In genomic region chr9:63650905-63651304, GRCm38 (mm10) we compare ENCODE assay signal across 10 mouse cellular contexts. TPM values are rescaled to one million over a fixed set of nuclear protein-coding genes. Genes with fewer than 3 reads are reported as not detected.
DNase-seq lines count a peak whose midpoint lies in the region; ATAC-seq and TF ChIP-seq lines count a peak whose summit lies in the region.
"Had no signal": no experiment of that assay in that cellular context is flagged by ENCODE, and none has a peak within 500 bp of the region (broad histone marks: within the 10 kb centered on the region; RNA-seq: fewer than 3 reads in every experiment).

No protein-coding gene starts in this region.

- ATAC-seq in midbrain, embryonic 13.5 days = 0 out of 2 replicates have a peak, but pooled peaks have one; percentile 51
- ATAC-seq in midbrain, postnatal 0 days (ENCODE audit: low FRiP score) = no peak
- no peak; the same call in 1 of the 2 replicates for ATAC-seq in neural tube, embryonic 14.5 days (ENCODE audit: low read depth)

- H3K36me3 ChIP-seq in midbrain, embryonic 13.5 days = peaks cover 21% of the 10 kb centered on the region
- no peaks in the 10 kb centered on the region for H3K36me3 ChIP-seq in midbrain, postnatal 0 days (ENCODE audit: insufficient read depth, low read length)
- H3K36me3 ChIP-seq in neural tube, embryonic 14.5 days (ENCODE audit: control insufficient read depth, insufficient read depth, low read length) = peaks cover 8% of the 10 kb centered on the region; the same call in 1 of the 2 replicates

- no peak for TF ChIP-seq CTCF in midbrain, postnatal 0 days (IDR thresholded peaks at IDR 0.05)

- no peak overlapping the region for H3K4me2 ChIP-seq in midbrain, embryonic 13.5 days (replicated peaks)
- no peak overlapping the region for H3K4me2 ChIP-seq in midbrain, postnatal 0 days (ENCODE audit: low read depth, low read length, poor library complexity, severe bottlenecking)
- no peak overlapping the region for H3K4me2 ChIP-seq in neural tube, embryonic 14.5 days (ENCODE audit: low read depth, low read length)

- H3K9me3 ChIP-seq in midbrain, embryonic 13.5 days = no peaks in the 10 kb centered on the region
- H3K9me3 ChIP-seq in midbrain, postnatal 0 days (ENCODE audit: low read length) = no peaks in the 10 kb centered on the region
- H3K9me3 ChIP-seq in neural tube, embryonic 14.5 days (ENCODE audit: control insufficient read depth, low read length) = no peaks in the 10 kb centered on the region

- peak; percentile 5 to 50 for DNase-seq in adrenal gland, adult (ENCODE audit: inconsistent age in 2 of 2, low spot score in 1 of 2)
- DNase-seq in adrenal gland, adult 8-10 months = no peak
- no peak for DNase-seq in midbrain, postnatal 0 days (ENCODE audit: low spot score)
- peak; percentile 40 for DNase-seq in heart, adult 8-10 months (ENCODE audit: low spot score)
- DNase-seq in thymus, postnatal 25 days = no peak
- no peak for DNase-seq in right cerebral cortex, postnatal 10 days (ENCODE audit: low spot score in 2 of 2)

- peaks cover 44% of the 10 kb centered on the region for H3K4me1 ChIP-seq in midbrain, embryonic 13.5 days (replicated peaks)
- H3K4me1 ChIP-seq in midbrain, postnatal 0 days (ENCODE audit: insufficient read depth, low read length) = no peaks in the 10 kb centered on the region; the same call in 1 of the 2 replicates
- H3K4me1 ChIP-seq in neural tube, embryonic 14.5 days (ENCODE audit: control insufficient read depth, insufficient read depth, low read length) = peaks cover 16% of the 10 kb centered on the region

- no peak overlapping the region for H3K9ac ChIP-seq in midbrain, embryonic 13.5 days (replicated peaks)
- H3K9ac ChIP-seq in midbrain, postnatal 0 days (replicated peaks; ENCODE audit: low read length, poor library complexity, severe bottlenecking) = no peak overlapping the region
- H3K9ac ChIP-seq in neural tube, embryonic 14.5 days (replicated peaks; ENCODE audit: low read depth, low read length) = no peak overlapping the region

- H3K27me3 ChIP-seq in midbrain, embryonic 13.5 days = no peaks in the 10 kb centered on the region
- H3K27me3 ChIP-seq in midbrain, postnatal 0 days (ENCODE audit: insufficient read depth, low read length) = no peaks in the 10 kb centered on the region
- no peaks in the 10 kb centered on the region for H3K27me3 ChIP-seq in neural tube, embryonic 14.5 days (ENCODE audit: control insufficient read depth, insufficient read depth, low read length)

- WGBS in midbrain, embryonic 13.5 days = 88% methylated on average over 14 of the region's 14 CpGs
- WGBS in midbrain, postnatal 0 days = 66% methylated on average over 14 of the region's 14 CpGs
- 79% methylated on average over 14 of the region's 14 CpGs for WGBS in neural tube, embryonic 14.5 days

- no peak overlapping the region for H3K4me3 ChIP-seq in midbrain, embryonic 13.5 days (replicated peaks)
- H3K4me3 ChIP-seq in midbrain, postnatal 0 days (ENCODE audit: low read depth, low read length) = no peak overlapping the region
- no peak overlapping the region for H3K4me3 ChIP-seq in neural tube, embryonic 14.5 days (ENCODE audit: low read depth, low read length)

- H3K27ac ChIP-seq in midbrain, embryonic 13.5 days = 0 out of 2 replicates have a peak overlapping the region, but pooled peaks have one; percentile 16
- H3K27ac ChIP-seq in midbrain, postnatal 0 days (ENCODE audit: low read depth, low read length) = no peak overlapping the region
- H3K27ac ChIP-seq in neural tube, embryonic 14.5 days (ENCODE audit: low read depth, low read length) = peak overlapping the region; percentile 46; the same call in 1 of the 2 replicates

RNA-seq across cellular contexts. Expression of gene Aagab, which starts 48.4 kb away (rescaled TPM):
- total RNA-seq in adrenal gland, adult 8-10 months (2022) = 10 to 100 TPM; 32.4 to 41.5 (median 36.8) TPM
- polyA plus RNA-seq in midbrain, embryonic 13.5 days (2015; fragmentation: Nextera tagmentation; extraction: Ambion mirVana) = 60.0 and 65.9 TPM in 2 replicates
- total RNA-seq in midbrain, postnatal 0 days (2014; rRNA removed) = 39.1 and 45.5 TPM in 2 replicates
- 58.9 and 59.7 TPM in 2 replicates for polyA plus RNA-seq in midbrain, postnatal 0 days (2015; fragmentation: Nextera tagmentation; extraction: Ambion mirVana)
- 10 to 100 TPM; 14.6 to 23.9 (median 20.2) TPM for total RNA-seq in heart, adult 8-10 months (2022)
- polyA plus RNA-seq in neural tube, embryonic 14.5 days (2014; fragmentation: Nextera tagmentation; extraction: Ambion mirVana) = 51.6 and 65.0 TPM in 2 replicates

RNA-seq across cellular contexts. Expression of gene Iqch, which starts 48.6 kb away (rescaled TPM):
- under 1 TPM; 0.07 to 0.12 (median 0.10) TPM for total RNA-seq in adrenal gland, adult 8-10 months (2022)
- 0.15 TPM in 1 of 2 replicates, not detected in the other for polyA plus RNA-seq in midbrain, embryonic 13.5 days (2015; fragmentation: Nextera tagmentation; extraction: Ambion mirVana)
- total RNA-seq in midbrain, postnatal 0 days (2014; rRNA removed) = 0.14 TPM in 1 of 2 replicates, not detected in the other
- 0.12 and 0.20 TPM in 2 replicates for polyA plus RNA-seq in midbrain, postnatal 0 days (2015; fragmentation: Nextera tagmentation; extraction: Ambion mirVana)
- total RNA-seq in heart, adult 8-10 months (2022) = not detected
- 0.16 and 0.28 TPM in 2 replicates for polyA plus RNA-seq in neural tube, embryonic 14.5 days (2014; fragmentation: Nextera tagmentation; extraction: Ambion mirVana)
- total RNA-seq: adrenal gland, adult 18-20 months had no signal
- polyA plus RNA-seq: heart, embryonic 14.5 days had no signal

Comparison
In these comparisons a context has a peak if more than half of its experiments do, and no peak if none do; other contexts are left out.
1. DNase-seq: peak in adrenal gland, adult (2 of 2) and heart, adult 8-10 months (single experiment); none in adrenal gland, adult 8-10 months (single experiment), midbrain, postnatal 0 days (single experiment), thymus, postnatal 25 days (single experiment) and right cerebral cortex, postnatal 10 days (0 of 2).